Mouse (Mus musculus): ENCODE data around the gene Fgd4. TPM values are rescaled to one million over a fixed set of nuclear protein-coding genes. Genes with fewer than 3 reads are reported as not detected.

The Fgd4 gene
- polyA plus RNA-seq (2017; shearing (Covaris generic)) = 0.76 TPM

DNA sequence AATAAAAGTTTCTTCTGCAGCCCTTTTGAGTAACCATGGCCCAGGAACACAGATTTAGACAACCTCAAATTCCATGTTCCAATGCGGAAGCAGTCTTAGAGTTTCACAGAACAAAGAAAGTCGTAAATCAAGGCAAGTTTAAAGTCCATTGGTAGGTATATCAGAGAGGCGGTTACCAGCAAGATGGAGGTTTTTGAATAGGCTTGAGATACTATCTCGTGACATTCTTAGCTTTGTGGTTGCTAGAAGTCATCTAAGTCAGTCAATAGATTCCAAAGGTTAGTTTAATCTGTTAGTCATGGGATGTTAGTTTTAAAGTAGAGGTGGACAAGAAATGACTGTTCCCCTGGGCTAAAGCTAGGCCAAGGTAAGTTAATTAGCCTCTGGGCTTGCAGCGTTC, at the start of gene Fgd4:
TSS of gene Fgd4 (minus strand) at position 89 of the 400 bp plus-strand sequence.

Other genes starting within 250 kb of the Fgd4 start
- 38.4 TPM for gene Dnm1l, start 241.6 kb downstream of the Fgd4 start, polyA plus RNA-seq (2017; shearing (Covaris generic))
- not detected for gene Olfr19, start 75.9 kb upstream of the Fgd4 start, polyA plus RNA-seq (2017; shearing (Covaris generic))
- not detected for gene Spag6l, start 228.9 kb upstream of the Fgd4 start, polyA plus RNA-seq (2017; shearing (Covaris generic))